Mouse (Mus musculus): ENCODE data around the gene Tbc1d15.

DNA sequence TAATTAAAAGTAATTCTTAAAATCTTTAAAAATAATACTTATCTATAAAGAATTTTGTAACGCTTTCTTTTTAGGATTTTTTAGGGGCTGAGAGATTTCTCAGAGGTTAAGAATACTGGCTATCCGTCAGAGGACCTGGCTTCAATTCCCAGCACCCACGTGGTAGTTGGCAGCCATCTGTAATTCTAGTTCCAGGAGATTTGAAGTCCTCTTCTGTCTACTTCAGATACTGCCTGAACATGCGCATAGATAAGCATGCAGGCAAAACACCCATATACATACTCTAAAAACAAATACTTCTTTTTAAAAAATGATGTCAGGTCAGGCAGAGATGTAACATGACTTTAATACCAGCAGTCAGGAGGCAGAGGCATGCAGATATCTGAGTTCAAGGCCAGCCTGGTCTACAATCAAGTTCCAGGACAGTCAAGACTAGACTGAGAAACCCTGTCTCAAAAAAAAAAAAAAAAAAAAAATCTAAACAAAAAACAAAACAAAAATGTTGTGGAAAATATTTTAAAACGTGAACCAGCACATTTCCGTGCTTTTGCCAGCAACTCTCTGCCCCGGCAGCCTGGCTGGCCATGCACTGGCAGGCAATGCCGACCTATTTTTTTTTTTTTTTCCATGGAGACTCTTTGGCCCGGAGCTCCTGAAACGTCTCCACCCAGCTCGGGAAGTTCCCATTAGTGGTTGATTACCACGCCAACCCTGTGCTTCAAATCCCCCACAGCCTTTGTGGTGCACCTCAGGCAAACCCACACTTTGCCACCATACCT, 19.5 kb upstream of the Tbc1d15 start:
- no peak for TF ChIP-seq POLR2A (IDR thresholded peaks at IDR 0.05; ENCODE audit: borderline replicate concordance, low read depth, low read length)
- no peak for TF ChIP-seq CTCF (IDR thresholded peaks at IDR 0.05; ENCODE audit: low read depth, low read length)
